Mouse (Mus musculus) skeletal muscle tissue, postnatal 0 days (tissue): ENCODE data around the gene Dnmt3l. TPM values are rescaled to one million over a fixed set of nuclear protein-coding genes. Genes with fewer than 3 reads are reported as not detected.

Experiments used
- polyA plus RNA-seq: library from polyadenylated mRNA; unstranded; fragments of >200 nt; fragmentation: Nextera tagmentation; extraction: Ambion mirVana; gene quantifications from 2 replicates; pipeline ENCODE4 v1.2.1, GENCODE M21; 2015

Dnmt3l gene
- 0.09 and 0.40 TPM in 2 replicates for polyA plus RNA-seq

DNA sequence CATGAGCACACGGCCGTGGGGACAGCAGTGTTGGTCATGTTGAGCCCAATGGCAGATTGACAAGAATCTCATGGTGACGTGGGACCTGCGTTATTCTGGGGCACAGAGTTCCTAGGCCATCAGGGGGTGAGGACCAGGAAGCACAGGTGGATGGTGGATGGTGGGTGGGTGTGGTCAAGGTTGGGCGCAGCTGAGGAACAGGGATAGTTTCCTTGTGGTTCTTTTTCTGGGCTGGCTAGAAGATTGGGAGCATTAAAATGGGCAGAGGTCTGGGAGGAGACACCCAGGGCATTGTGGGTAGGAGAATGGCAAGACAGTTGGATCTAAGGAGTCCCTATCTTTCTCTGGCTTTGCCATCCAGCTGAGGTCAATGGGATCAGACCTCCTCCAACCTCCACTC, at the start of gene Dnmt3l:
TSS of gene Dnmt3l (plus strand) at position 301 of the 400 bp plus-strand sequence.

DNA sequence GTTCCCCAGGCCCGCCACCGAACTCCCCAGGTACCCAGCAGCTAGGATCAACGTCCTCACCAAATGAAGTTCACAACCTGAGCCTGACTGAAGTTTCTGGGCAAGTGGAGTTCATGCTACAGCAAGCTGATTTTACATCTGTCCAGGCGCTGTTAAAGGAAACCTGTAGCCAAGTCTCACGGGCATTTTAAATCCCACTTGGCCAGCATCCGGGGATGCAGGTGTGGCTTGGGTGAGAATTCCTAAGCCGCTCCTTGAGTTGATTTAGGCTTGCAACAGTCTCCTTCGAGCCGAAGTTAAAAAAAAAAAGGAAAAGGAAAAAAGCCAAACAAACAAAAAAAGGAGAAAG, 31.8 kb upstream of the Dnmt3l start, which contains the start of gene Pfkl:
TSS of gene Pfkl (minus strand) at position 139 of the 349 bp plus-strand sequence.

DNA sequence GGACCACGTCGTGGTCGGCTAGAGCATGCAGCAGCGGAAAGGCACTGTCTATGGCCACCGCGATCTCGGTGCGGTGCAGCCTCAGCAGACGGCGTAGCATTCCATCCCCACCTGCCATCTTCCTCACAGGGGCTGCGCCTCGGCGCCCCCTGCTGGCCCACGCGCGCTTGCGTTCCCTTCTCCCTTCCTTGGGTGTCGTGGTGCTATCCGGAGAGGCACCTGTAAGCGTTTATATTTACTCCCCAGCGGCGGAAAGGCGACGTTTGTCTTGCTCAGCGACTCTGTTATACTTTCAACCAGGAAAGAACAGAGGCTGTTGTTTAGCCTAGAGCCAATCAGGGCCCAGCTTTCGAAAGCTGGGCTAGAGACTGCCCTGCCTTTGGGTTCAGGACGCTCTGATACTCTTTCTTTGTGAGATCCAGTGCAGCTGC, 1.7 kb downstream of the Dnmt3l start, which contains the start of gene Aire:
TSS of gene Aire (minus strand) at position 205 of the 431 bp plus-strand sequence.

DNA sequence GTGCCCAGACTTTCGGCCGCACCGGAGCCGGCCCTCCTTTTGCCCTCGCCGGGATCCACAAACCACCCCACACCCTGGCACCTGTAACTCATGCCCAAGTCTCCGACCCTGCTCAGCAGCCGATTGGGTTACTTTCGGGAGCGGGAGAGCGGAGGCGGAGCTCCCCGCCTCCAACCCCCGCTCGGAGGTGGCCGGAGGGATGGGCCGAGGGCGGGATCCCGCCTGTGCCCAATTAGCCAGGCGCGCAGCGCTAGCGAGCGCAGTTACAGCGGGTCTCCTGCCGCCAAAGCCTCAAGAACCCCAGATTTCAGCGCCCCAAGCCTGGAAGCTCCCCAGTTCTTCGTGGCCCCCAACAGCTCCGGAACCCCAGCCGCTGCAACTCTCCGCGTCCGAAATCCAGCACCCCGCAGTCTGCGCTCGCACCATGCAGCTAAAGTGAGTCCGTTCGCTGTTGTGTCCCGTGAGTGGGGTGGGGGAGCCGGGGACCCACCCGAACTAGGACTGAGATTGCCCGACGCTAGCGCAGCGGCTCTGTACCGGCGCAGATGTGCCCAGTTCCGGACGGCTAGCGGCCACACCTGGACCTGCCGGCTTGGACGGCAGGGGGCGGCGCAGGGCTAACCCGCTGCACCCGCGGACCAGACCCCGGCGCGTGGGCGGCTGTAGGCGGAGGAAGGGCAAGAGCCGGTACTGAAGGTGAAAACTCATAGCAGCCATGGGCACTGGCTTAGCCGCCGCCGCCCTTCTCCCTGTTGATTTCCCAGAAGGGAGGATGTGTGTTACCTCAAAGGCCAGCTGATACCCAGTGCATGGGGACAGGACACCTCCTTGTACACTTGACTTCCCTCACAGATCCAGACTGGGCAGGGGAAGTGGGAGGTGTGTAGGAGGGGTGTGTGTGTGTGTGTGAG, 27.6 kb downstream of the Dnmt3l start, which contains the start of gene Icosl:
TSS of gene Icosl (plus strand) at position 202 of the 911 bp plus-strand sequence.

Other genes with a start within 250 kb of the Dnmt3l start
- not detected in 2 replicates for gene Gm9639, start 246.9 kb upstream of the Dnmt3l start, polyA plus RNA-seq
- not detected in 2 replicates for gene Gm19668, start 242.8 kb upstream of the Dnmt3l start, polyA plus RNA-seq
- not detected in 2 replicates for gene Gm9507, start 230.1 kb upstream of the Dnmt3l start, polyA plus RNA-seq
- not detected in 2 replicates for gene Gm2696, start 227.3 kb upstream of the Dnmt3l start, polyA plus RNA-seq
- gene Krtap10-4, start 214.9 kb upstream of the Dnmt3l start, polyA plus RNA-seq, result not detected in 2 replicates
- not detected in 2 replicates for gene Krtap10-10, start 206.0 kb upstream of the Dnmt3l start, polyA plus RNA-seq
- not detected in 2 replicates for gene Gm36176, start 195.1 kb upstream of the Dnmt3l start, polyA plus RNA-seq
- gene Gm10318, start 189.1 kb upstream of the Dnmt3l start, polyA plus RNA-seq, result not detected in 2 replicates
- gene Gm3285, start 180.0 kb upstream of the Dnmt3l start, polyA plus RNA-seq, result not detected in 2 replicates
- gene Lrrc3, start 139.4 kb upstream of the Dnmt3l start, polyA plus RNA-seq, result 0.61 and 0.74 TPM in 2 replicates
- gene Trpm2, start 71.4 kb upstream of the Dnmt3l start, polyA plus RNA-seq, result 0.33 and 0.35 TPM in 2 replicates
- gene 1810043G02Rik, start 63.4 kb upstream of the Dnmt3l start, polyA plus RNA-seq, result 12.9 and 13.1 TPM in 2 replicates
- gene Pfkl, start 31.9 kb upstream of the Dnmt3l start, polyA plus RNA-seq, result 13.1 and 19.4 TPM in 2 replicates
- not detected in 2 replicates for gene Aire, start 1.7 kb downstream of the Dnmt3l start, polyA plus RNA-seq
- 2.6 and 2.9 TPM in 2 replicates for gene Icosl, start 27.4 kb downstream of the Dnmt3l start, polyA plus RNA-seq
- gene D10Jhu81e, start 127.8 kb downstream of the Dnmt3l start, polyA plus RNA-seq, result 57.2 and 59.8 TPM in 2 replicates
- 6.9 TPM in 2 replicates for gene Pwp2, start 143.2 kb downstream of the Dnmt3l start, polyA plus RNA-seq
- 13.8 and 15.5 TPM in 2 replicates for gene Trappc10, start 202.7 kb downstream of the Dnmt3l start, polyA plus RNA-seq